Mouse (Mus musculus) C2C12 (cell line): ENCODE results near the gene Opn4.

Source experiments
- CTCF ChIP-seq: IDR thresholded peaks from one replicate; pipeline ENCODE4 v1.5.1; 2011; ENCODE audit not compliant: control insufficient read depth, insufficient read depth, insufficient read length
- USF1 ChIP-seq: IDR thresholded peaks from one replicate; pipeline ENCODE4 v1.6.1; 2011; ENCODE audit warnings: low read depth, mild to moderate bottlenecking, control low read depth, moderate library complexity

DNA sequence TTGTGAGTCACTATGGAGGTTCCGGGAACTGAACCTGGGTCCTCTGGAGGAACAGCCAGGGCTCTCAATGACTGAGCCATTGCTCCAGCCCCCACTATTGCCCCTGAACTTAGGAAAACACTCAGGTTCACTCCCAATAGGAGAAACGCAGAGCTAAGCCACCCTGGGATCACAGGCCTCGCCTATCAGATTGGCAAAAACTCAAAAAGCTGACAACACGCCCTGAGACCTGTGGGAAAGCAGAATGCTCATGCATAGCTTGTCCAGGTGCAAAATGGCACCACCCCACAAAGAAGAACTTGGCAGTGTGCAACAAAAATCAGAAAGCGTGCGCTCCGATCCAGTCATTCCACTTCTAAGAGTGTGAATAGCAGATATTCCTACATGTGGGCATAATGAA, 26.9 kb upstream of the Opn4 start:
- TF ChIP-seq CTCF (no peak), USF1 (no peak)
